Mouse (Mus musculus) forebrain, embryonic 14.5 days (tissue): ENCODE measurements around the gene H2-Eb2. TPM values are rescaled to one million over a fixed set of nuclear protein-coding genes. Genes with fewer than 3 reads are reported as not detected.

Experiments used
- ATAC-seq: fragments of 200-750 bp; cut with Nextera tagmentation; 2 replicates; pipeline ENCODE4 v1.8.0; 2017; ENCODE audit warnings: mild to moderate bottlenecking, moderate library complexity
- DNase-seq: peaks from one replicate; pipeline ENCODE4 v3.0.0-alpha.2; 2015; ENCODE audit warnings: low spot score
- H3K27ac ChIP-seq: fragments of 300-500 bp; sonication (generic); 2 replicates; pipeline ENCODE4 v1.5.1; 2014; ENCODE audit warnings: low read depth, mild to moderate bottlenecking, control low read depth, low read length, moderate library complexity
- H3K27me3 ChIP-seq: fragments of 300-500 bp; sonication (generic); replicated peaks from 2 replicates; pipeline ENCODE4 v1.6.1; 2014; ENCODE audit warnings: low read length, control low read depth, mixed read lengths; ENCODE audit not compliant: control insufficient read depth, insufficient read depth
- H3K36me3 ChIP-seq: fragments of 300-500 bp; sonication (generic); 2 replicates; pipeline ENCODE4 v1.6.1; 2014; ENCODE audit warnings: low read length, control low read depth; ENCODE audit not compliant: control insufficient read depth, insufficient read depth
- H3K4me1 ChIP-seq: fragments of 300-500 bp; sonication (generic); 2 replicates; pipeline ENCODE4 v1.6.1; 2014; ENCODE audit warnings: antibody characterized with exemption, low read length, control low read depth; ENCODE audit not compliant: control insufficient read depth, insufficient read depth
- H3K4me2 ChIP-seq: fragments of 300-500 bp; sonication (generic); 2 replicates; pipeline ENCODE4 v1.6.1; 2014; ENCODE audit warnings: mild to moderate bottlenecking, control low read depth, low read length
- H3K4me3 ChIP-seq: fragments of 300-500 bp; sonication (generic); 2 replicates; pipeline ENCODE4 v1.5.1; 2014; ENCODE audit warnings: low read depth, low read length, control low read depth
- H3K9ac ChIP-seq: fragments of 300-500 bp; sonication (generic); 2 replicates; pipeline ENCODE4 v1.6.1; 2014; ENCODE audit warnings: mild to moderate bottlenecking, low read length, control low read depth, moderate library complexity
- H3K9me3 ChIP-seq: fragments of 300-500 bp; sonication (generic); replicated peaks from 2 replicates; pipeline ENCODE4 v1.6.1; 2016; ENCODE audit warnings: low read length, control low read depth, mixed read lengths; ENCODE audit not compliant: control insufficient read depth
- WGBS: fragments of 180-500 bp; shearing (Covaris S2); extraction: QIAGEN DNeasy Blood & Tissue Kit; methylation state at CpG from one replicate; pipeline ENCODE4 v1.1.7; 2014; 5-methylcytosine and 5-hydroxymethylcytosine counted together
- polyA plus RNA-seq: library from polyadenylated mRNA; unstranded; fragments of >200 nt; fragmentation: Nextera tagmentation; extraction: Ambion mirVana; gene quantifications from 2 replicates; pipeline ENCODE4 v1.2.1, GENCODE M21; 2014

The H2-Eb2 gene
- polyA plus RNA-seq, 1 experiment from 2014 or later: not detected

DNA sequence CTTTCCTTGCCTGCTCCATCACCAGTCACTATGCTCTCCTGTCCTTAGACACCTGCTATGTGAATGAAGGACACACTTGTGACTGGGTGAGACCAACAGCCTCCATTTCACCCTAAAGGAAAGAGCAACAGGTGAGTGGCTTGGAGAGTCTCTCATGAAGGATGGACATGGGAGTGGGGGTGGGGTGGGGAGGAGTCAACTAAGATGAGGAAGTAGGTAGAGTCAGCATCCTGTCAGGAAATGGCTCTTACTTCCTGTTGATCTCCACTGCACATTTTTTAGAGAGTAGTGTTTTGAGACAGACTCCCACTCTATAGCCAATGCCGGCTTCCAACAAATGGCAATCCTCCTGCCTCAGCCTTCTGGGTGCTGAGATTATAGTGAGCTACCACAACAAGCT, 29.5 kb downstream of the H2-Eb2 start:
- Histone ChIP-seq H3K27me3 (no peaks in the 10 kb centered on the region), H3K4me2 (no peak overlapping the region), H3K36me3 (no peaks in the 10 kb centered on the region), H3K9ac (no peak overlapping the region), H3K4me1 (no peaks in the 10 kb centered on the region), H3K4me3 (no peak overlapping the region), H3K9me3 (no peaks in the 10 kb centered on the region), H3K27ac (no peak overlapping the region)
- ATAC-seq: no peak
- 80% methylated on average over 1 of the region's 1 CpGs for WGBS
- DNase-seq: no peak

DNA sequence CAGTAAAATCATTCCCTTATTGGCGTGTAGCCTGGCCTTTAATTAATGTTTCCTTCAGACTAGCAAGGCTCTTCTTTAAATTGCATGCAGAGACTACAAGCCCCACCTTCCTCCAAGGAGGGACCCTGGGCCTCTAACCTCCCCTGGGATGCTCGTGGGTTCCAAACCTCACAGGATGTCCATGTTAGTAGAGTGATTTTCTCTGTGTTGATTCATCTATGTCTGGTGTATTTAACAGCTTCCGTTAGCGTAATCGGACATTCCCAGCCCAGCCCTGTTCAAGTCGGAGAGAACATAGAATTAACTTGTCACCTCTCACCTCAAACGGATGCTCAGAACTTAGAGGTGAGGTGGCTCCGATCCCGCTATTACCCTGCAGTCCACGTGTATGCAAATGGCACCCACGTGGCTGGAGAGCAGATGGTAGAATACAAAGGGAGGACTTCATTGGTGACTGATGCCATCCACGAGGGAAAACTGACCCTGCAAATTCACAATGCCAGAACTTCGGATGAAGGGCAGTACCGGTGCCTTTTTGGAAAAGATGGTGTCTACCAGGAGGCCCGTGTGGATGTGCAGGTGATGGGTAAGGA, 37.6 kb downstream of the H2-Eb2 start:
- Histone ChIP-seq H3K9me3 (no peaks in the 10 kb centered on the region), H3K36me3 (no peaks in the 10 kb centered on the region), H3K4me2 (no peak overlapping the region), H3K4me1 (no peaks in the 10 kb centered on the region), H3K27me3 (no peaks in the 10 kb centered on the region), H3K27ac (no peak overlapping the region), H3K9ac (no peak overlapping the region), H3K4me3 (no peak overlapping the region)
- DNase-seq (no peak), ATAC-seq (no peak)
- WGBS: 86% methylated on average over 15 of the region's 15 CpGs

DNA sequence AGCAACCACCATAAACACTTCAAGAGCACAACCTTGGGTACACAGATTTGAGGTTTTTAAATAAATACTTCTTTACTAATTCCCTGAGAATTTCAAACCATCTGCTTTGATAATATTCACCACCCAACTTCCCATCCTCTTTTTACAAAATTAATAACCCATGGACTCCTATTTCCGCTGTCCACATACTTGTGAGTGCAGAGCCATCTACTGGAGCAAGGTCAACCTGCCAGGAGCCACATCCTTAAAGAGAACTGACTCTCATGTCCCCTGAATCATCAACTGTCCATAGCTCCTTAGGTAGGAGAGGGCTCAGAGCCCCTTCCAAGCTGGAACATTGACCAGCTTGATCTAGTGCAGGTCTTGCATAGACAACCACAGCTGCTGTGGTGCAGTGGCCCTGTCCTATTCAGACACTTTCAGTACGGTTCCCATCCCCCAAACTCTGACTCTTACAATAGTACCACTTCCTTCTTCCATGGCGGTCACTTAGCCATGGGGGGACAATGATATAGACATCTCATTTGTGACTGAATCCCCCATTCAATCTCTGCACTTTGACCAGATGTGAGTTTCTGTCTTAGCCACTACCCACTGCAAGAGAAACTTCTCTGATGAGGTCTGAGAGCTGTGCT, 38.3 kb downstream of the H2-Eb2 start:
- WGBS: 89% methylated on average over 3 of the region's 3 CpGs
- no peak overlapping the region for H3K4me3 ChIP-seq
- ATAC-seq (no peak), DNase-seq (no peak)
- H3K4me1 ChIP-seq: no peaks in the 10 kb centered on the region
- no peak overlapping the region for H3K9ac ChIP-seq
- no peaks in the 10 kb centered on the region for H3K36me3 ChIP-seq
- no peak overlapping the region for H3K27ac ChIP-seq
- no peaks in the 10 kb centered on the region for H3K9me3 ChIP-seq
- H3K4me2 ChIP-seq: no peak overlapping the region
- no peaks in the 10 kb centered on the region for H3K27me3 ChIP-seq

DNA sequence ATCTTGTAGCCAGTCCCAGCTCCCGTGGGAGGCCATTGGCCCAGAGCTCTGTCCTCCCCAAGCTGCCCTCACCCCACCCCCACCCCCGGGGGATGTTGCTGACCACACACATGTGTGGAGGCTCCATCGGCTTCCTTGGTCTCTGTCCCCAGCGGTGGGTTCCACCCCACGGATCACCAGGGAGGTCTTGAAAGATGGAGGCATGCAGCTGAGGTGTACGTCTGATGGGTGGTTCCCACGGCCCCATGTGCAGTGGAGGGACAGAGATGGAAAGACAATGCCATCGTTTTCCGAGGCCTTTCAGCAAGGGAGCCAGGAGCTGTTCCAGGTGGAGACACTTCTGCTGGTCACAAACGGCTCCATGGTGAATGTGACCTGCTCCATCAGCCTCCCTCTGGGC, 39.6 kb downstream of the H2-Eb2 start:
- Histone ChIP-seq H3K27ac (no peak overlapping the region), H3K9ac (no peak overlapping the region), H3K27me3 (no peaks in the 10 kb centered on the region), H3K4me2 (no peak overlapping the region), H3K36me3 (no peaks in the 10 kb centered on the region), H3K4me3 (no peak overlapping the region), H3K4me1 (no peaks in the 10 kb centered on the region), H3K9me3 (no peaks in the 10 kb centered on the region)
- 76% methylated on average over 10 of the region's 10 CpGs for WGBS
- no peak for DNase-seq
- ATAC-seq: no peak

DNA sequence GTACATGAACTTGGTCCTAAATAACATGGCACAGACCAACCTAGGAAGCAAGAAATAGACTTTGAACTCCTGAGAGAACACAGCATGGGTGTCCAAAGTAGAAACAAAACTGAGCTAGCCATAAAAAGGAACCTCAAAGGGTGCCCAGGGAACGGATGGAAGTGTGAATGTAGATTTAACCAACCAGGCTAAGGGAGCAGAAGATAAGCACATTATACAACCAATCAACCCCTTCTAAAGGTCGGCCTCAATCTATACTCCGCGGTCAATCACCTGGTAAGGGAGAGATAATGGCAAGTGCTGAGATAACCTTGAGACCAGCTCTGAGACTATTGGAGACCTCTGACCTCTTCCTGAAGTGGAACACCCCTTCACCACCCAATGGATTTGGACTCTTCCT, 45.1 kb downstream of the H2-Eb2 start:
- Histone ChIP-seq H3K4me2 (no peak overlapping the region), H3K9ac (no peak overlapping the region), H3K4me3 (no peak overlapping the region), H3K9me3 (no peaks in the 10 kb centered on the region), H3K27me3 (no peaks in the 10 kb centered on the region), H3K27ac (no peak overlapping the region), H3K4me1 (no peaks in the 10 kb centered on the region), H3K36me3 (no peaks in the 10 kb centered on the region)
- WGBS: 89% methylated on average over 4 of the region's 4 CpGs
- DNase-seq (no peak), ATAC-seq (no peak)

DNA sequence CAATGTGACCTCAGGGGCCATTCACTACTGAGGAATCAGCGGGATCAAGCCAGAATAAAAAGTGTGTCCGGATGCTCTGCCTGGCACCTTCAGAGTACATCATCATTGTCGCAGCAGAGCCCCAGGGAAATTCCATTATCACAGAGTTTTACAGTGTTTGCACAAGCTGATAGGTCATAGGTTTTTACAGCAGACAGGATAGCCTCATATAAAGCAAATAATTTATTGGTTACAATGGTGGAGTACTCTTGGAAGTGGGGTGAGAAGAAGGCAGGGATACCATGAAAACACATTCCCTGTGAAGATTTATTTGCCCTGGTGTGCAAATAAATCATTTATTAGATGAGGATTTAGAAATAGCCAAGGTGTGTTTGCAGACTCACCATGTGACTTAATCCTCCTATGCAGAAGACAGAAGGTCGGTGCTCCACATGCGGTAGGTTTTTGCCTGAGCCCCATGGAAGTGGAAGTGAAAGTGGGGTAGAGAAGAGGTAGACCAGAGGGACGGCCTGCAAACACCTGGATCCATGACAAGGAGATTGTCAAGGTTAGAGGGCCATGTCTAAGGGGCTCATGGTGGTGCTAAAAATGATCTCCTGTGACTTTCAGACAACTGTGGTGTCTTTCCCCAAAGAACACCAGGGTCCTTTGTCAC, 47.7 kb downstream of the H2-Eb2 start:
- Histone ChIP-seq H3K36me3 (no peaks in the 10 kb centered on the region), H3K9me3 (no peaks in the 10 kb centered on the region), H3K4me2 (no peak overlapping the region), H3K27me3 (no peaks in the 10 kb centered on the region), H3K9ac (no peak overlapping the region), H3K4me3 (no peak overlapping the region), H3K4me1 (no peaks in the 10 kb centered on the region), H3K27ac (no peak overlapping the region)
- ATAC-seq (no peak), DNase-seq (no peak)
- WGBS: 87% methylated on average over 6 of the region's 6 CpGs

DNA sequence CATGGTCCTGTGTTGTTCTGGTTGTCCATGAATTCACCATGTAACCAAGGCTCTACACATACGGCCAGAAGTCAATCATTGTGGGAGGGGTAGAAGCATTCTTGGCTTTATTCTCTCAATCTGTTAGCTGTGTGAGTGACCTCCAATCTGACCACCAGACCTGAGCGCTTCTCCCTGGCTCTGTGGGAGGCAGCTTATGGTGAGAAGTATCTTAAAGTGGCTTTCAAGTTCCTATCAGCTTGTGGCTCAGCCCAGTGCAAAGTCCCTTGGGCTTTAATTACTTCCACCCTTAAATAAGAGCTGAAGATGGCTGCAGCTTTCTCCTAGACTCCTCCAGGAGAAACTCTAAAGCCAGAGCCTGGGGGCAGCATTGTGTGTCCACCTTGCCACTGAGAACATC, 51.4 kb downstream of the H2-Eb2 start, which contains the start of gene Btnl1:
TSS of gene Btnl1 (plus strand) at position 286 of the 400 bp plus-strand sequence.
- Histone ChIP-seq H3K4me3 (no peak within 1 kb of the TSS), H3K36me3 (no peaks in the 10 kb centered on the region), H3K27ac (no peak within 1 kb of the TSS), H3K4me1 (no peaks in the 10 kb centered on the region), H3K9me3 (no peaks in the 10 kb centered on the region), H3K9ac (no peak within 1 kb of the TSS), H3K4me2 (no peak within 1 kb of the TSS), H3K27me3 (no peaks in the 10 kb centered on the region)
- DNase-seq (no peak), ATAC-seq (no peak)
- 71% methylated on average over 2 of the region's 2 CpGs for WGBS

DNA sequence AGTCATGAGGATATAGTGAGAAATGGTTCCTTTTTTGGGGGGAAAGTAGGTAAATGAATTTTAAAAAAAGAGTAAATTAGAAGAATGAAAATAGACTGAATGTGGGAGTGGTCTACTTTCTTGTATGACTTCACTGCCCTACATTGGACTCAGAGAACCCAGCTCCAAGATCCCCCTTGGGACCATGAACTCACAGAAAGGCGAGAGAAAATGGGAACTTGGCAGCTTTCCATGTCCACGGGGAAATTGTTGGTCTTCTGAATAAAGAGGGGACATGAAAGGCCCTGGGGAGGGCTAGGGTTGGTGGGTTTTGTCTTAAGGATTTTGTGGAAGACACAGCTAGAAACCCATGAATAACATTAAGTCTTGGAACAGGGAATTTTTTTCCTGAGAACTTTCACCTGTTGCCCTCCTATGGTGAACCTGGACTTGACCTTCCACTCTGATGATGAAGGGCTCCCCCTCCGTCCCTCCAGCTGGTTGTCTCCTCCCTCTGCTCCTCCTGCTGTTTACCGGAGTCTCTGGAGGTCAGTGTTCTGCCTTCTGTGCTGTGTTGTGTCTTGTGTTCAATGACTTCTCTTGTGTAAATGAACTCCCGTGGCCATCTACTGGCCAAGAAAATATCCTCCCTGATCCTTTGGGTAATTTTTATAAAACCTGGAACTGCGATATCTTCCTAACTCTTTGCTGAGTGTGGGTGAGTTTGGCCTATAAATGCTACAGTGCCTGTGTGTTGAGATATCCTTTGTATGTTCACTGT, 52.2 kb downstream of the H2-Eb2 start:
- Histone ChIP-seq H3K36me3 (no peaks in the 10 kb centered on the region), H3K4me2 (no peak overlapping the region), H3K27ac (no peak overlapping the region), H3K27me3 (no peaks in the 10 kb centered on the region), H3K9ac (no peak overlapping the region), H3K4me3 (no peak overlapping the region), H3K9me3 (no peaks in the 10 kb centered on the region), H3K4me1 (no peaks in the 10 kb centered on the region)
- WGBS: 59% methylated on average over 6 of the region's 6 CpGs
- ATAC-seq (no peak), DNase-seq (no peak)
